Mouse (Mus musculus) MEL (cell line): ENCODE results near the gene Gm26741.

ENCODE experiments used
- CHD2 ChIP-seq: IDR thresholded peaks from 2 replicates; pipeline ENCODE4 v1.6.1; 2011; ENCODE audit warnings: low read length, improper control_type of control experiment
- ELF1 ChIP-seq: IDR thresholded peaks from 2 replicates; pipeline ENCODE4 v1.6.1; 2014; ENCODE audit warnings: low read depth, mild to moderate bottlenecking, inconsistent platforms, low read length, improper control_type of control experiment, moderate library complexity
- EP300 ChIP-seq, 2 experiments: IDR thresholded peaks; 2 replicates each; pipeline ENCODE4 v1.6.1; 2011; ENCODE audit warnings: improper control_type of control experiment in 2 of 2, low read length in 2 of 2, low read depth in 1 of 2, mild to moderate bottlenecking in 1 of 2
- TAL1 ChIP-seq: IDR thresholded peaks from 2 replicates; pipeline ENCODE4 v1.6.1; 2012; ENCODE audit warnings: mild to moderate bottlenecking, inconsistent platforms, low read length, moderate library complexity, mixed read lengths
- TBP ChIP-seq: IDR thresholded peaks from 2 replicates; pipeline ENCODE4 v1.8.0; 2011; ENCODE audit warnings: low read depth, low read length, improper control_type of control experiment

DNA sequence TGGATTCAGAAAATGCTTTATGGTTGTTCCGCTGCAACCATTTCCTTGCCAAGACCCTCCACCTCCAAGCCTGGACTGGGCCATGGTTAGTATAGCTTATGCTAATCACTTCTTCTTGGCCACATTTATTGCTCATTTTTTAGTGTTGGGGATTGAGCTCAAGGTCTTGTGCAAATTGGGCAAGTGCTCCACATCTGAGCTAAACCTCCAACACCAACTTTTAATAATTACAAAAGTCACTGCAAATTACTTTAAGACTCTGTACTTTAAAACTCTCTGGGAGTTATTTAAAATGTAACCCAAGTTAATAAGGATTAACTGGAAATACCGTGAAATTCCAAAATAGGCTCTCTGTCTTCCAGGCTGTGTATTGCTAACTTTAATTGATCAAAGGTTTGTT, 49.0 kb downstream of the Gm26741 start:
- TF ChIP-seq ELF1 (no peak), TAL1 (no peak), EP300 (IDR thresholded peaks at IDR 0.05; ENCODE audit: low read depth in 1 of 2, low read length in 2 of 2) (no peak), CHD2 (no peak), TBP (no peak)
